Mouse (Mus musculus) embryonic facial prominence, embryonic 15.5 days (tissue): ENCODE data around the gene Pik3cd. TPM values are rescaled to one million over a fixed set of nuclear protein-coding genes. Genes with fewer than 3 reads are reported as not detected.
"Not testable (repeated sequence)": the region's sequence is repeated elsewhere in the genome, so short reads cannot be mapped to it uniquely, and the experiment has no call there.

Experiments
- ATAC-seq: fragments of 200-750 bp; cut with Nextera tagmentation; 2 replicates; pipeline ENCODE4 v1.8.0; 2017; ENCODE audit warnings: low read depth, moderate TSS enrichment; ENCODE audit not compliant: insufficient number of reproducible peaks, low FRiP score, low TSS enrichment
- H3K27ac ChIP-seq: fragments of 300-500 bp; sonication (generic); replicated peaks from 2 replicates; pipeline ENCODE4 v1.5.1; 2015; ENCODE audit warnings: mild to moderate bottlenecking, inconsistent platforms
- H3K27me3 ChIP-seq: fragments of 300-500 bp; sonication (generic); 2 replicates; pipeline ENCODE4 v1.6.1; 2015; ENCODE audit warnings: inconsistent platforms
- H3K36me3 ChIP-seq: fragments of 300-500 bp; sonication (generic); 2 replicates; pipeline ENCODE4 v1.6.1; 2015; ENCODE audit warnings: mild to moderate bottlenecking, inconsistent platforms
- H3K4me1 ChIP-seq: fragments of 300-500 bp; sonication (generic); 2 replicates; pipeline ENCODE4 v1.6.1; 2015; ENCODE audit warnings: inconsistent platforms
- H3K4me2 ChIP-seq: fragments of 300-500 bp; sonication (generic); replicated peaks from 2 replicates; pipeline ENCODE4 v1.6.1; 2015; ENCODE audit warnings: mild to moderate bottlenecking, inconsistent platforms
- H3K4me3 ChIP-seq: fragments of 300-500 bp; sonication (generic); replicated peaks from 2 replicates; pipeline ENCODE4 v1.5.1; 2015; ENCODE audit warnings: mild to moderate bottlenecking, inconsistent platforms
- H3K9ac ChIP-seq: fragments of 300-500 bp; sonication (generic); 2 replicates; pipeline ENCODE4 v1.6.1; 2015; ENCODE audit warnings: inconsistent platforms
- H3K9me3 ChIP-seq: fragments of 300-500 bp; sonication (generic); replicated peaks from 2 replicates; pipeline ENCODE4 v1.6.1; 2016; ENCODE audit warnings: inconsistent platforms
- WGBS: fragments of 180-500 bp; shearing (Covaris S2); methylation state at CpG from one replicate; pipeline ENCODE4 v1.1.7; 2015; 5-methylcytosine and 5-hydroxymethylcytosine counted together
- polyA plus RNA-seq: library from polyadenylated mRNA; unstranded; fragments of >200 nt; fragmentation: Nextera tagmentation; extraction: Ambion mirVana; gene quantifications from 2 replicates; pipeline ENCODE4 v1.2.1, GENCODE M21; 2015

Gene Pik3cd
- polyA plus RNA-seq, 1 experiment from 2014 or later: 5.9 TPM

DNA sequence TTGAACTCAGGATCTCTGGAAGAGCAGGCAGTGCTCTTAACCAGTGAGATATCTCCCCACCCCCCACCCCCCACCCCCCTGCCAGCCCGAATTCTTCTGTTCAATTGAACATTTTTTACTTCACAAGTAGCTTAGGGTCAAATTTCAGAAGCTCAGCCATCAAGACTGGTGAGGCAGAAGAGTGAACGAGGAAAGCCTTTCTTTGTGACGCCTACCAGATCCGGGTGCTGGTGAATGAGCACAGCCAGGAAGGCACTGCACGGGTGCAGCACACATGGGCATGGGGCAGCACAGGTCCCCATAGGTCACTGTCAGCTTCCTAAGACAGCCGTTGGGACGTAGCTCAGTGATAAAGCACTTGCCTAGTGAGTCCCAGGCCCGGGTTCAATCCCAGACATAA is 82.4 kb downstream of the Pik3cd start:
- ATAC-seq: no peak
- H3K4me3 ChIP-seq: no peak overlapping the region
- H3K4me2 ChIP-seq: no peak overlapping the region
- no peaks in the 10 kb centered on the region for H3K4me1 ChIP-seq
- H3K27me3 ChIP-seq: no peaks in the 10 kb centered on the region
- no peaks in the 10 kb centered on the region for H3K9me3 ChIP-seq
- H3K9ac ChIP-seq: no peak overlapping the region
- H3K36me3 ChIP-seq: peaks cover 10% of the 10 kb centered on the region; the same call in 1 of the 2 replicates
- 35% methylated on average over 8 of the region's 8 CpGs for WGBS
- no peak overlapping the region for H3K27ac ChIP-seq

DNA sequence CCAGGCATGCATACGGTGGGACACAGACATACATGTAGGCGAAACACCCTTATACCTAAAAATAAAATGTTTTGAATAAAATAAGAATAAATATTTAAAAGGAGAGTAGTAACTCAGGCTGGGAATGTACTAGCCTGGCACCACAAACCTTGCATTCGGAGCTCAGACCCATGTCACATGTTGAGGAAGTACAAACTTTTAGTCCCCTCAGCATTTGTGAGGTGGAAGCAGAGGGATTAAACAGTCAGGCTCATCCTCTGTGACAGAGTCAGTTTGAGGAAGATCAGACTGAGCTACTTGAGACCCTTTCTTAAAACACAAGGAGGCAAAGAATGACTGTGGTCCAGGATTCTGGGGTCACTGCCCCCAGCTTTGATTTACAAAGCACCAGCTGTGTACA is 85.4 kb downstream of the Pik3cd start:
- H3K9ac ChIP-seq, H3K4me1 ChIP-seq, H3K9me3 ChIP-seq, ATAC-seq, H3K27me3 ChIP-seq, H3K4me2 ChIP-seq, H3K27ac ChIP-seq, H3K4me3 ChIP-seq: not testable (repeated sequence)
- H3K36me3 ChIP-seq: peaks cover 17% of the 10 kb centered on the region; the same call in 1 of the 2 replicates
- WGBS: 73% methylated on average over 3 of the region's 3 CpGs

DNA sequence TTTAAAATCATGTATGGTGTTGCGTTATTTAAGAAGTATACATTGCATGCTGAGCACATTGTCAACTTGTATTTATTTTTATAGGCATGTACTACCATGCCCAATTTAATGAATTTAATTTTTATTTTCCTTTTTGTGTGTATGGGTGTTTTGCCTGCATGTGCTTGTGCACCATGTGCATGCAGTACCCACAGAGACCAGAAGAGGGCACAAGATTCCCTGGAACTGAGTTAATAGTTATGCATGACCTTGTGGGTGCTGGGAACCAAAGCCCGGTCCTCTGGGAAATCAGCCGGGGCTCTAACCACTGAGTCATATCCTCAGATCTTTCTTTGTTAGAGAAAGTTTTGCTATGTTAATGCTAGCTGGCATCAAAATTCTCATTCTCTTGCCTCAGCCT is 87.5 kb downstream of the Pik3cd start:
- WGBS: 95% methylated on average over 3 of the region's 3 CpGs
- no peaks in the 10 kb centered on the region for H3K9me3 ChIP-seq
- no peak overlapping the region for H3K27ac ChIP-seq
- no peak for ATAC-seq
- H3K4me3 ChIP-seq: no peak overlapping the region
- peaks cover 17% of the 10 kb centered on the region; the same call in 1 of the 2 replicates for H3K36me3 ChIP-seq
- no peaks in the 10 kb centered on the region for H3K4me1 ChIP-seq
- no peak overlapping the region for H3K4me2 ChIP-seq
- H3K9ac ChIP-seq: no peak overlapping the region
- H3K27me3 ChIP-seq: no peaks in the 10 kb centered on the region

DNA sequence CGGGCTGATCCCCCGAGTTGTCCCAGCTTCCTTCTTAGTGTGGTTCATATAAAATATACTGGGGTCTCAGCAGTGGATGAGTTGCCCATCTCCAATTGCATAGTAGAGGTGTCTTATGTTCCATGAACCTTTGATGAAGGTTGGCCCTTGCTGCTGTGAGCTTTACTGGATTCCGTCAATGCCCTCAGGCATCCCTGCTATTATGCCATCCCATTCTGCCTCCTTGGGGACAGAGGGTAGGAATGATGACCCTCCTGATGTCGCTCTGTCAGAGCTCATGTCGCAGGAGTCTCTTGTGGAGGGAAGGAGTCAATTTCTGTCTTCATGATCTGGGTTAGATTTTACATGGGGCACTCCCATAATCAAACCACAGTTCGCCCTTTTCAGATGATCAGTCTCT is 88.9 kb downstream of the Pik3cd start:
- not testable (repeated sequence) for H3K27ac ChIP-seq, H3K4me3 ChIP-seq, H3K9me3 ChIP-seq, H3K27me3 ChIP-seq, H3K4me2 ChIP-seq, H3K4me1 ChIP-seq, H3K9ac ChIP-seq
- 60% methylated on average over 6 of the region's 6 CpGs for WGBS
- H3K36me3 ChIP-seq: peaks cover 17% of the 10 kb centered on the region; the same call in 1 of the 2 replicates
- 0 out of 2 replicates have a peak, but pooled peaks have one; percentile 63 for ATAC-seq

DNA sequence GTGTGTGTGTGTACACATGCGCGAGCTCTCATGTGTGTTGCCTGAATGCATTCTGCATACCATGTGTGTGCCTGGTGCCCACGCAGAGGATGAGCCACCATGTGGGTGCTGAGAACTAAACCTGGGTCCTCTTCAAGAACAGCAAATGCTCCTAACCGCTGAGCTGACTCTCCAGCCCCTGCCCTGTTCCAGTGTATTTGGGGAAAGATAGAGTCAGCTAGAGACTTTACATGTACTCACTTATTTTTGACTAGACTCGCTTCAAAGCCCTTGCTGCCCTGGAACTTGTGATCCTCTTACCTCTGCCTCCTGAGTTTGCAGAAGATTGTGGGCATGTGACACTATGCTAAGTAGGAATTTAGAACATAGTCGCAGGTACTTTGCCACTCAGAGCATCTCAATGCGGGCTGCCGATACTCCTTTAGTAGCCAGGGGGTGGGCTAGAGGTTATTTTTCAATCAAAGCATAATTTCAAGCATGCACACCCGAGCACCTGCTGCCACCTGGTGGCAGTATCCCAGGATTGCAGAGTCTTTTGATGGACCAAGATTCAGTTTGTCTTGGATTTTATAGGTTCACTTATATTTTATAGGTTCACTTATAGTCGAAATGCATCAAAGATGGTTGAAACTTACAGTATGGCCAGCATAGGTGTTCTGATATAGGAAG is 90.9 kb downstream of the Pik3cd start:
- 47% methylated on average over 10 of the region's 10 CpGs for WGBS
- no peak for ATAC-seq
- H3K4me1 ChIP-seq: peaks cover 24% of the 10 kb centered on the region
- no peak overlapping the region for H3K4me3 ChIP-seq
- H3K36me3 ChIP-seq: peaks cover 17% of the 10 kb centered on the region; the same call in 1 of the 2 replicates
- no peak overlapping the region for H3K4me2 ChIP-seq
- H3K27ac ChIP-seq: no peak overlapping the region
- H3K9me3 ChIP-seq: no peaks in the 10 kb centered on the region
- no peak overlapping the region for H3K9ac ChIP-seq
- H3K27me3 ChIP-seq: no peaks in the 10 kb centered on the region

DNA sequence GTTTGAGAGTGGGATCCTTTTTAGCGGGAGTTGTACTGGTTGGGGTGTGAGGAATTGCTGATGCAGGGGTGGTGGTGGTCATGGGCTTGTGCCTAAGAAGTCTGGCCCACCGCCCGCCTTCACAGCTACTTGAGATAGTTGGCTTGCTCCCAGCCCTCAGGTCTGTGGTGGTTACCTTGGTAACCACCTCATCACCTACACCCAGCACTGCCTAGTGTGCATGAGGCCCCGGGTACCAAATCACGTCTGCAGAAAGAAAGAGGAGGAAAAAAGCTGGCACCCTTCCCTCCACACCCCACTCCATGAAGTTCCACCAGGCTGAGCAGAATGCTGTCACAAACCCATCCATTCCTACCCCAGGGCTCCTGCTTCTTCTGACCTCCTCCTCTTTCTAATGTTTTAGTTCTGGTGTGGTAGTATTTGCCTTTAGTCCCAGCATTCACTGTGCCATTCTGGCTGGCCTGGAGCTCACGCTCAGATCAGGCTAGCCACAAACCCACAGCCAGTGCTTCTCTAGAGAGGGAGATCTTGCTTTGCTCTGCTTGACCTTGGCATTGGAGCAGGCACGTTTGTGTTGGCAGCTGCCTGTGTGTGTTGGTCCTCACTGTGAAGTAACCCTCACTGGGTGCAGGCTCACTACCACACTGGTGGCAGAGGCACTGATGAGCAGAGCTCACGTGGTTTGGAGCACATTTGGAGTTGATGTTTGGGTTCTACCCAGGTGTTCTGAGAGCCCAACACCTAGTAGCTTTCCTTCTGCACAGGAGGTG is 92.9 kb downstream of the Pik3cd start:
- no peak overlapping the region for H3K4me2 ChIP-seq
- no peak overlapping the region for H3K27ac ChIP-seq
- 65% methylated on average over 8 of the region's 8 CpGs for WGBS
- no peaks in the 10 kb centered on the region for H3K27me3 ChIP-seq
- no peaks in the 10 kb centered on the region for H3K9me3 ChIP-seq
- peaks cover 5% of the 10 kb centered on the region; the same call in 1 of the 2 replicates for H3K36me3 ChIP-seq
- H3K4me1 ChIP-seq: peaks cover 27% of the 10 kb centered on the region
- H3K4me3 ChIP-seq: no peak overlapping the region
- no peak for ATAC-seq
- H3K9ac ChIP-seq: no peak overlapping the region

DNA sequence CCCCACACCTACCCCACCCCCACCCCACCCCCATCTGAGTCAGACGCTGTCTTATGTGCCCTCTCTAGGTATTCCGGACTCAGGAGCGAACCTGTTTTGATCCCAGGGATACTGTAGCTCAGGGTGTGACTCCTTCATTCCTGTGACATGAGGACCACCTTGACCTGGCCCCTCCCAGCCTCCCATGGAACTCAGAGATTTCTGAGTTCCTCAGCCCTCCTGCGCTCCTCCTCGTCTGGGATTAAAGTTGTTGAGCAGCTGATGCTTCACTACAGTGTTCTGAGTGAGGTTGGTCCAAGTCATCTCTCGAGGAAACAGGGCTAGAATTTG is 94.1 kb downstream of the Pik3cd start:
- no peak overlapping the region for H3K4me2 ChIP-seq
- 72% methylated on average over 6 of the region's 6 CpGs for WGBS
- no peak overlapping the region for H3K27ac ChIP-seq
- peaks cover 27% of the 10 kb centered on the region for H3K4me1 ChIP-seq
- no peak overlapping the region for H3K9ac ChIP-seq
- H3K4me3 ChIP-seq: no peak overlapping the region
- no peaks in the 10 kb centered on the region for H3K9me3 ChIP-seq
- no peaks in the 10 kb centered on the region for H3K27me3 ChIP-seq
- peak; percentile 48; the same call in 1 of the 2 replicates for ATAC-seq
- no peaks in the 10 kb centered on the region for H3K36me3 ChIP-seq

DNA sequence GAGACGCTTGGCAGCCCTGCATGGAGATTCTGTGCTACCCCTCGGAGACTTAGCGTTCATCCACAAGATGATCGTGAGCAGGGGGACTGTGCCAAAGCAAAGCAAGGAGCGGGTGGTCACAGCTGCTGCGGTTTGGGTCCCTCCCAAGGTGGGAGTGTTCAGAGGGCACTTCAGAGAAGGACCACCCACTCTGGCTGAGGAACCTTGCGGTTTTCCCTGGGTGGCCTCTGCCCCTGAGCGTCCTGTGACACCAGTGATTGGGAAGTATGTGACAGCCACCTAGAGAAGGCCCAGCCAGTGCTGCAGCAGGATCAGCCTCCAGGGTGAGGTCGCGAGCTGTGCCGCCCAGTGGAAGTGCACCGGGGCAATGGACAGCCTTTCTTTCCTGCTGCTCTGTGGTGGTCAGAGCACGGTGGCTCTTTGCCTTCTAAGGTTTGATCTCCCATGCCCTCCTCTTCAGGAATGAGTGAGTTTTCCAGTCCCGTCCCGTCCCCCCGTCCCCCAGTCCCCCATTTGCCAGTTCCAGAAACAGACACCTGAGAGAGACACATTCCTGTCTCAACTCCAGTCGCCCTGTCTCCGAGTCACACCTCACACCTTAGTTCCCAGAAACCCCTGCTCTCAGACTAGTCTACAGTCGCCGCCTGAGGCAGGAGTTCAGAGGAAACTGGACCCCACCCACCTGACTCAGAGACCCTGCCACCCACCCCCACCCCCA is 94.6 kb downstream of the Pik3cd start:
- no peak overlapping the region for H3K4me3 ChIP-seq
- no peak overlapping the region for H3K27ac ChIP-seq
- H3K4me2 ChIP-seq: peak overlapping the region; percentile 21
- WGBS: 42% methylated on average over 20 of the region's 20 CpGs
- no peaks in the 10 kb centered on the region for H3K9me3 ChIP-seq
- H3K27me3 ChIP-seq: no peaks in the 10 kb centered on the region
- H3K9ac ChIP-seq: no peak overlapping the region
- ATAC-seq: peak; percentile 31; the same call in 1 of the 2 replicates
- H3K36me3 ChIP-seq: no peaks in the 10 kb centered on the region
- H3K4me1 ChIP-seq: peaks cover 27% of the 10 kb centered on the region

DNA sequence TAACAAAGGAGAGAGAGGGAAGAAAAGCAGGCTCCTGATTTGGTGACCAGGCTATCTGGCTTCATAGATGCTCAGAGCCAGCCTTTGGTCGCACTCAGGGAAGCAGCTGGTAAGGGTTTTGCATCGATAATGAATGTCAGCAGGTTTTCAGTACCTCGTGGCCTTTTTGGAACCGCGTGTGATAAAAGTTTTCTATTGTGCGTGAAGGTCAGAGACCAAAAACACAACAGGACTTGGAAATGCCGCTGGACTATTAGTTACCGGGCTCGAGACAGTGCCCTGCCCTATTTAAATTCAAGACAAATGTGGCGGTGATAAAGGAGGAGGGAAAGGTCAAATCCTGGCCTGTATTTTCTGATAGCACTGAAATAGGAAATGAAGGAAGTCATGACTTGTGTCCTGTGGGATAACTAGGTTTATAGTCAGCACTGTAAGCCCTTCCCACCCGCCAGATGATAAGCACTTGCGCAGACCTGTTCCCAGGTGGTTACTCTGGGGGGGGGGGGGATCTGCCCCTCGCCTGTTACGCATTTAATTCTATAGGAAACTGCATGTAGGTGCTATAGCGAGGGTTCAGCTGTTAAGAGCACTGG is 95.5 kb downstream of the Pik3cd start:
- no peak for ATAC-seq
- no peaks in the 10 kb centered on the region for H3K27me3 ChIP-seq
- H3K36me3 ChIP-seq: no peaks in the 10 kb centered on the region
- no peak overlapping the region for H3K9ac ChIP-seq
- no peak overlapping the region for H3K27ac ChIP-seq
- no peaks in the 10 kb centered on the region for H3K9me3 ChIP-seq
- peak overlapping the region; percentile 21; the same call in 1 of the 2 replicates for H3K4me2 ChIP-seq
- WGBS: 59% methylated on average over 15 of the region's 15 CpGs
- H3K4me3 ChIP-seq: no peak overlapping the region
- H3K4me1 ChIP-seq: peaks cover 32% of the 10 kb centered on the region

DNA sequence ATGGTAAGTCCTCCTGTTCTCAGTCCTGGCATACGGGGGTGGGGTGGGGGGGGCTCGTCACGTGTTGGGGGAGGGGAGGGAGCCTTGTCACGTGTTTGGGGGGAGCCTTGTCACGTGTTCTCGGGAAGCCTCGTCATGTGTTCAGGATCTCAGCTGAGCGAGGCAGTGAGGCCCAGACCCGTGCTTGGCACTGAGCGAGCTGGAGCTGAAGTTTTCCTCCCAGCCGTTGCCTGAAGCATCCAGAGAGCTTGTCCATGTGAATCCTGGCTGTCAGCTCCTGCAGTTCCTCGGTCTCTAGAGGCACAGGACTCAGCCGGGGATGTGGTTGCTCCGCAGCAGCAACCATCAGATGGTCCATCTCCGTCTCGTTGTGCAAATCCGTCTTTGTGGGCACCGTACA is 96.3 kb downstream of the Pik3cd start:
- Histone ChIP-seq H3K4me3 (no peak overlapping the region), H3K36me3 (no peaks in the 10 kb centered on the region), H3K4me2 (no peak overlapping the region), H3K9ac (no peak overlapping the region), H3K9me3 (no peaks in the 10 kb centered on the region), H3K27ac (no peak overlapping the region), H3K27me3 (no peaks in the 10 kb centered on the region), H3K4me1 (peaks cover 35% of the 10 kb centered on the region)
- no peak for ATAC-seq
- 65% methylated on average over 18 of the region's 18 CpGs for WGBS

DNA sequence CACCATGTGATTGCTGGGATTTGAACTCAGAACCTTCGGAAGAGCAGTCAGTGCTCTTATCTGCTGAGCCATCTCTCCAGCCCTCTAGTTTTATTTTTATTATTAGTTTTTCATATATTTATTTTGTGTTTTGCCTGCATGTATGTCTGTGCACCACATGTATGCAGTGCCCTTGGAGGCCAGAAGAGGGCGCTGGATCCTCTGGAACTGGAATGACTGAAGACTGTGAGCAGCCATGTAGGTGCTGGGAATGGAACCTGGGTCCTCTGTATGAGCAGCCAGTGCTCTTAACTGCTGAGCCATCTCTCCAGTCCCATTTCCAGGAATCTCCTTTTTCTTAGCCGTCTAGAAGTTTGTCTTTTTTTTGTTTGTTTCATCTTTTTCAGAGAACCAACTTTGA is 97.9 kb downstream of the Pik3cd start:
- no peaks in the 10 kb centered on the region for H3K9me3 ChIP-seq
- H3K4me3 ChIP-seq: no peak overlapping the region
- H3K27ac ChIP-seq: no peak overlapping the region
- no peak overlapping the region for H3K4me2 ChIP-seq
- no peak overlapping the region for H3K9ac ChIP-seq
- H3K36me3 ChIP-seq: no peaks in the 10 kb centered on the region
- ATAC-seq: no peak
- WGBS: 80% methylated on average over 3 of the region's 3 CpGs
- H3K27me3 ChIP-seq: no peaks in the 10 kb centered on the region
- H3K4me1 ChIP-seq: peaks cover 38% of the 10 kb centered on the region
